Mouse (Mus musculus) neural tube, embryonic 11.5 days (tissue): ENCODE results near the gene Popdc2. TPM values are rescaled to one million over a fixed set of nuclear protein-coding genes. Genes with fewer than 3 reads are reported as not detected.

Experiments used
- ATAC-seq: fragments of 200-750 bp; cut with Nextera tagmentation; 2 replicates; pipeline ENCODE4 v1.8.0; 2017; ENCODE audit warnings: moderate number of reproducible peaks, mild to moderate bottlenecking, moderate TSS enrichment, moderate library complexity; ENCODE audit not compliant: insufficient read depth, low FRiP score, low TSS enrichment
- DNase-seq: peaks from one replicate; pipeline ENCODE4 v3.0.0-alpha.2; 2015; ENCODE audit warnings: low spot score
- H3K27ac ChIP-seq: fragments of 300-500 bp; sonication (generic); 2 replicates; pipeline ENCODE4 v1.5.1; 2014; ENCODE audit warnings: low read depth, mild to moderate bottlenecking, low read length
- H3K27me3 ChIP-seq: fragments of 300-500 bp; sonication (generic); 2 replicates; pipeline ENCODE4 v1.6.1; 2014; ENCODE audit warnings: mild to moderate bottlenecking, low read length, mixed read lengths; ENCODE audit not compliant: control insufficient read depth, insufficient read depth
- H3K36me3 ChIP-seq: fragments of 300-500 bp; sonication (generic); 2 replicates; pipeline ENCODE4 v1.6.1; 2014; ENCODE audit warnings: mild to moderate bottlenecking, low read length, moderate library complexity, mixed read lengths; ENCODE audit not compliant: control insufficient read depth, insufficient read depth
- H3K4me1 ChIP-seq: fragments of 300-500 bp; sonication (generic); 2 replicates; pipeline ENCODE4 v1.6.1; 2014; ENCODE audit warnings: low read length, mixed read lengths; ENCODE audit not compliant: control insufficient read depth, insufficient read depth
- H3K4me2 ChIP-seq: fragments of 300-500 bp; sonication (generic); 2 replicates; pipeline ENCODE4 v1.6.1; 2014; ENCODE audit warnings: low read depth, mild to moderate bottlenecking, moderate library complexity
- H3K4me3 ChIP-seq: fragments of 300-500 bp; sonication (generic); 2 replicates; pipeline ENCODE4 v1.5.1; 2014; ENCODE audit warnings: low read depth, low read length
- H3K9ac ChIP-seq: fragments of 300-500 bp; sonication (generic); 2 replicates; pipeline ENCODE4 v1.6.1; 2014; ENCODE audit warnings: mild to moderate bottlenecking, low read length
- H3K9me3 ChIP-seq: fragments of 300-500 bp; sonication (generic); 2 replicates; pipeline ENCODE4 v1.6.1; 2016; ENCODE audit warnings: low read length; ENCODE audit not compliant: control insufficient read depth
- WGBS: fragments of 180-500 bp; shearing (Covaris S2); extraction: QIAGEN DNeasy Blood & Tissue Kit; methylation state at CpG from one replicate; pipeline ENCODE4 v1.1.7; 2014; 5-methylcytosine and 5-hydroxymethylcytosine counted together
- polyA plus RNA-seq: library from polyadenylated mRNA; unstranded; fragments of >200 nt; fragmentation: Nextera tagmentation; extraction: Ambion mirVana; gene quantifications from 2 replicates; pipeline ENCODE4 v1.2.1, GENCODE M21; 2014

The Popdc2 gene
- polyA plus RNA-seq, 1 experiment from 2014 or later, result 1.2 TPM

DNA sequence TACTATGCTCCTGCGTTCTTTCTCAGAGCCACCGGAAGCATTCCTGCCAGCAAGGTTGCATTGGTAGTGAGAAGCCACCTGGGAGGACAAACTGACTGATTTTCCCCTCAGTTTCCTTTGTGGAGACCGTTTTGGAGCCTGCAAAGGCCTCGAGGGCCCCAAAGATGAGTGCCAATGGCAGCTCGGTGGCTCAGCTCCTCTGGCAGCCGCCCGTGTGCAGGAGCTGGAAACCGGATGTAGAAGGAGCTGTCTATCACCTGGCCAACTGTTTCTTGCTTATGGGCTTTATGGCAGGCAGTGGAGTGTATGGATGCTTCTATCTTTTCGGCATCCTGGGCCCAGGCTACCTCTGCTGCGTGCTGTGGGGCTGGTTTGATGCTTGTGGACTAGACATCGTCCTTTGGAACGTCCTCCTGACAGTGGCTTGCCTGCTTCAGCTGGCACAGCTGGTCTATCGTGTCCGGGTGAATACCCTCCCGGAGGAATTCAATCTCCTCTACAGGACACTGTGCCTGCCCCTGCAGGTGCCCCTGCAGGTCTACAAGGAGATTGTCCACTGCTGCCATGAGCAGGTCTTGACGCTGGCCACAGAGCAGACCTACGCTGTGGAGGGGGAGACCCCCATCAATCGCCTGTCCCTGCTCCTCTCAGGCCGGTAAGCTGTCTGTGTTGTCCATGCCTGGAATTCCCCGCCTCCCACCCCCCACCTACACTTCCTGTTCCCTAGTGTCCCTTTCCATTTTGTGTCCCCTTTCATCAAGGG lies 665 bp downstream of the Popdc2 start:
- no peak overlapping the region for H3K4me3 ChIP-seq
- H3K4me1 ChIP-seq, result no peaks in the 10 kb centered on the region
- WGBS, result 84% methylated on average over 20 of the region's 20 CpGs
- no peaks in the 10 kb centered on the region for H3K27me3 ChIP-seq
- H3K9ac ChIP-seq, result no peak overlapping the region
- no peaks in the 10 kb centered on the region for H3K9me3 ChIP-seq
- no peak for DNase-seq
- no peak overlapping the region for H3K4me2 ChIP-seq
- H3K36me3 ChIP-seq, result no peaks in the 10 kb centered on the region
- H3K27ac ChIP-seq, result no peak overlapping the region
- no peak for ATAC-seq

GRCm38 (mm10) chr16:38363256-38363595 lies 1.2 kb downstream of the Popdc2 start:
- no peak for DNase-seq
- WGBS, result 86% methylated on average over 3 of the region's 3 CpGs
- no peaks in the 10 kb centered on the region for H3K27me3 ChIP-seq
- no peak overlapping the region for H3K4me2 ChIP-seq
- no peaks in the 10 kb centered on the region for H3K9me3 ChIP-seq
- H3K27ac ChIP-seq, result no peak overlapping the region
- H3K36me3 ChIP-seq, result no peaks in the 10 kb centered on the region
- no peak overlapping the region for H3K9ac ChIP-seq
- no peaks in the 10 kb centered on the region for H3K4me1 ChIP-seq
- ATAC-seq, result no peak
- H3K4me3 ChIP-seq, result no peak overlapping the region

DNA sequence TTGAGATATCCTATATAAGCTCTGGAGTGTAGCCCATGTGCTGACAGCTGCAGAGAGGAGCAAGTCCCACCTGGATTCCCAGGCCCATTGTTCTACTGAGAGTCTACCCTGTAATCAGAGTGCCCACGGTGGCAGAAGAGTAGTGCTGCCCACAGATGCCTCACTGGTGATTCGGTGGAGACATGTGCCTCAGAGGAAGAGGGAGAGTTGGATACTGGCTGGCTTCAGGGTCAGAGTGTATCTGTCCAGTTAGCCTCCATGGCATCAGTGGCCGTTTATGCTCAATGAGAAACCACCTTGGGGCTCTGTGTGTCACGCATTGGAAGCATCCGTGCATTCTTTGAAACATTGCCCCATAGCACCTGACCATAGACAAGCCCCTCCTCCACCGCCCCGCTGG lies 1.6 kb downstream of the Popdc2 start:
- no peaks in the 10 kb centered on the region for H3K36me3 ChIP-seq
- WGBS, result 92% methylated on average over 7 of the region's 7 CpGs
- no peak for DNase-seq
- no peak overlapping the region for H3K4me3 ChIP-seq
- H3K4me2 ChIP-seq, result no peak overlapping the region
- H3K9me3 ChIP-seq, result no peaks in the 10 kb centered on the region
- H3K27ac ChIP-seq, result no peak overlapping the region
- no peaks in the 10 kb centered on the region for H3K4me1 ChIP-seq
- H3K27me3 ChIP-seq, result no peaks in the 10 kb centered on the region
- no peak overlapping the region for H3K9ac ChIP-seq
- ATAC-seq, result no peak

DNA sequence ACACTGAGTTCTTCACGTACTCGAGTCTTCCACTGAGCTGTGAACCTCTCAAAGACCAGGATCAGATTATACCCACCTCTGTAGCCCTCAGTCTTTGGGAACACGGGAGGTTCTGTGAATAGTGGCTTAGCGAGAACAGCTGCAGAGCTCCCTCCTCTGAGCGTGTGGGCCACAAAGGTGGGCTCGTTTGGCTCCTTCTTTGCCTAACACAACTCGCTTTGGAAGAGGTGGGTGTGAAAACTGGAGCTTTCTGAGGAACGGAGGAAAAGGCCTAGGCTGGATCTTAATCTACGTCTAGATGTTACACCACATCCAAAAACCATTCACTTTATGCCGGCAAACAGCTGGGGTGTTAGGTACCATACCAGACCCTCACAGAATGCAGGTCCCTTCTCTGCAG lies 3.4 kb downstream of the Popdc2 start:
- Histone ChIP-seq H3K36me3 (no peaks in the 10 kb centered on the region), H3K4me3 (no peak overlapping the region), H3K27me3 (no peaks in the 10 kb centered on the region), H3K27ac (no peak overlapping the region), H3K4me2 (no peak overlapping the region), H3K4me1 (no peaks in the 10 kb centered on the region), H3K9me3 (no peaks in the 10 kb centered on the region), H3K9ac (no peak overlapping the region)
- ATAC-seq (no peak), DNase-seq (no peak)
- WGBS, result 87% methylated on average over 10 of the region's 10 CpGs

DNA sequence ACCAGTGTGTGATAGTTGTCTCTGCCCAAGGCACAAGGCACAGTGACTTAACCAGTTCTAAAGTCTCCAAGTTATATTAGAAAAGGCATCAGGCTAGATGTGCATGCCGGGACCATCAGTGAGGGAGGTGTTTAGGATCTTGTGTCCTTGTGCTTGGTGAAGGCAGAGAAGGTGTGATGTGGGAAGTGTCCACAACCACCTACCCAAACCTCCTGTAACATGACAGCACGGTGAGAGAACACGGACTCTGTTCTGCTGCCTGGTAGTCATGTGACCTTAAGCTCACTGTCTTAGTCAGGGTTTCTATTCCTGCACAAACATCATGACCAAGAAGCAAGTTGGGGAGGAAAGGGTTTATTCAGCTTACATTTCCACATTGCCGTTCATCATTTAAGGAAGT lies 4.2 kb downstream of the Popdc2 start:
- no peaks in the 10 kb centered on the region for H3K27me3 ChIP-seq
- H3K4me1 ChIP-seq, result no peaks in the 10 kb centered on the region
- no peaks in the 10 kb centered on the region for H3K9me3 ChIP-seq
- H3K9ac ChIP-seq, result no peak overlapping the region
- WGBS, result 94% methylated on average over 4 of the region's 4 CpGs
- H3K4me2 ChIP-seq, result no peak overlapping the region
- DNase-seq, result no peak
- no peak overlapping the region for H3K4me3 ChIP-seq
- H3K27ac ChIP-seq, result no peak overlapping the region
- no peaks in the 10 kb centered on the region for H3K36me3 ChIP-seq
- no peak for ATAC-seq

- H3K4me2 ChIP-seq, result no peak overlapping the region
- no peak overlapping the region for H3K9ac ChIP-seq
- no peak for ATAC-seq
- no peak for DNase-seq
- no peaks in the 10 kb centered on the region for H3K9me3 ChIP-seq
- no peak overlapping the region for H3K27ac ChIP-seq
- WGBS, result 68% methylated on average over 10 of the region's 10 CpGs
- H3K27me3 ChIP-seq, result no peaks in the 10 kb centered on the region
- H3K4me1 ChIP-seq, result no peaks in the 10 kb centered on the region
- H3K36me3 ChIP-seq, result no peaks in the 10 kb centered on the region
- no peak overlapping the region for H3K4me3 ChIP-seq
Observed at GRCm38 (mm10) chr16:38368336-38368735, 6.3 kb downstream of the Popdc2 start.

DNA sequence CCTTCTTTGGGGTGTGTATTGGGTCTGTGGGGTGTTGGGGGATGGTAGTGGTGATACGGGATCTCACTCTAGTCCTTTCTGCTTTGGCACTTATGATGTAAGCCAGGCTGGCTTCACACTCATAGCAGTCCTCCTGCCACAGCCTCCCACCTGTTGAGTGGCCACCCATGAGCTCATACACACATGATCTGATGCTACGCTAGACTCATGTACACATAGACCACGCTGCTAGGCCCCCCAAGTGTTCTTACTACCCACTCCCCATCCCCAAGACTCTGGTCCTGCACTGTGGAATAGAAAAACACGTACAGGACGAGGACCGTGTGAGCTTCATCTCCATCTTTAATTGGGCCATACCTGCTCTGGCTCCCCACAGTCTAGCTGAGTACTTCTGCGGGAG lies 7.0 kb downstream of the Popdc2 start:
- no peak for DNase-seq
- no peak overlapping the region for H3K4me2 ChIP-seq
- ATAC-seq, result no peak
- no peaks in the 10 kb centered on the region for H3K9me3 ChIP-seq
- H3K9ac ChIP-seq, result no peak overlapping the region
- no peaks in the 10 kb centered on the region for H3K36me3 ChIP-seq
- 90% methylated on average over 7 of the region's 7 CpGs for WGBS
- no peak overlapping the region for H3K4me3 ChIP-seq
- no peaks in the 10 kb centered on the region for H3K27me3 ChIP-seq
- H3K4me1 ChIP-seq, result no peaks in the 10 kb centered on the region
- H3K27ac ChIP-seq, result no peak overlapping the region

- Histone ChIP-seq H3K4me1 (no peaks in the 10 kb centered on the region), H3K9me3 (no peaks in the 10 kb centered on the region), H3K4me3 (no peak overlapping the region), H3K27me3 (no peaks in the 10 kb centered on the region), H3K36me3 (no peaks in the 10 kb centered on the region), H3K4me2 (no peak overlapping the region), H3K27ac (no peak overlapping the region), H3K9ac (no peak overlapping the region)
- DNase-seq (no peak), ATAC-seq (no peak)
- WGBS, result 88% methylated on average over 8 of the region's 8 CpGs
Observed at GRCm38 (mm10) chr16:38369431-38369830, 7.4 kb downstream of the Popdc2 start.

GRCm38 (mm10) chr16:38369992-38370484 lies 8.0 kb downstream of the Popdc2 start:
- Histone ChIP-seq H3K27me3 (no peaks in the 10 kb centered on the region), H3K9me3 (no peaks in the 10 kb centered on the region), H3K9ac (no peak overlapping the region), H3K4me3 (no peak overlapping the region), H3K4me1 (no peaks in the 10 kb centered on the region), H3K4me2 (no peak overlapping the region), H3K36me3 (no peaks in the 10 kb centered on the region), H3K27ac (no peak overlapping the region)
- no peak for DNase-seq
- no peak for ATAC-seq
- WGBS, result 90% methylated on average over 4 of the region's 4 CpGs
